Mouse (Mus musculus) heart, postnatal 36 days (tissue): ENCODE measurements around the gene Zfp354b. TPM values are rescaled to one million over a fixed set of nuclear protein-coding genes. Genes with fewer than 3 reads are reported as not detected.

Experiments
- DNase-seq, 2 experiments: peaks; one replicate each; pipeline ENCODE4 v3.0.0; 2021 to 2022
- intact Hi-C: fragments of 180-260 bp; cut with DNase I; formaldehyde crosslinking; loops from one replicate; pipeline ENCODE4 v1.15.1; 2025
- total RNA-seq, 2 experiments: library from RNA; stranded (reverse); gene quantifications; 2 replicates each; pipeline ENCODE4 v1.2.3; 2021

Gene Zfp354b
- total RNA-seq, result 1 to 10 TPM; 1.4 TPM

DNA sequence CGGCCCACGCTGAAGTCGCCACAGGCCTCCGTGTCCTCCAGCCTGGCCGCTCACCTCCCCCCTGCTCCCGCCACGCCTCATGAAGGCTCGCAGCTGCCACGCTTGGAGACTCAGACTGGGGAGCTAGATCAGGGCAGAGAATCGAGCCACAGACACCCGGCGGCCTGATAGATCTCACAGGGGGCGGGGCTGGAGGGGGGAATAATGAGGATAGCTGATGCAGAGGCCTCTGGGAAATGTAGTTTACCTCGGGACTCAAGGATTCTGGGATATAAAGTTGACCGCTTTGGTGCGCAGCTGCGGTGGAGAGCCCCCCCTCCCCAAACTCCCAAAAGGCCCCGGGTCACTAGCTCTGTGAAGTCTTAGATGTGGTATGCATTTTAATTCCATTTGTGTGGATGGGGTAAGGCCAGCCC, at the start of gene Zfp354b:
Gene Zfp354b (minus strand): TSS at position 183 of the 416 bp plus-strand sequence.
- intact Hi-C loops, result loop anchor here (2.0 to 5.0 kb wide), 3 partner anchors 104 to 331 kb away; partner anchors contain the start of genes BC049762, Clk4, Zfp354a and Zfp354c
- peak; percentile 69 to 73 for DNase-seq

DNA sequence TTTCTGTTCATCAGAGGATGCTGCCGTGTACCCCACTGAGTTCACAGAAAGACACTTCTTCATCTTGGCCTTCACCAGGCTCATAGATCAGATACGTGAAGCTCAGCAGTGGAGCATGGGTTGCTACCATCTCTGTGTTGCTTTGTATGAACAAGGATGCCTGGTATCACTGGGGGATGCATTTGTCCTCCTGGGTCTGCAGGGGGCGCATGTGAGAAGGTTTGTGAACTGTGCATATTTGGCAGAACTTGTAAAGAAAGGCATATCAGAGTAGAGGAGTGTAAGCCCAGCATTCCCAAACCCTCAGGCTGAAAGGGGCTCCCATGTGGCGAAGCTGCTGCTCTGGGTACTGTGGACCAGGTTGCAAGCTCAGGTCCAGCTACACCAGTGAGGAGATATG, 45.8 kb upstream of the Zfp354b start:
- intact Hi-C loops, result no loop called here

DNA sequence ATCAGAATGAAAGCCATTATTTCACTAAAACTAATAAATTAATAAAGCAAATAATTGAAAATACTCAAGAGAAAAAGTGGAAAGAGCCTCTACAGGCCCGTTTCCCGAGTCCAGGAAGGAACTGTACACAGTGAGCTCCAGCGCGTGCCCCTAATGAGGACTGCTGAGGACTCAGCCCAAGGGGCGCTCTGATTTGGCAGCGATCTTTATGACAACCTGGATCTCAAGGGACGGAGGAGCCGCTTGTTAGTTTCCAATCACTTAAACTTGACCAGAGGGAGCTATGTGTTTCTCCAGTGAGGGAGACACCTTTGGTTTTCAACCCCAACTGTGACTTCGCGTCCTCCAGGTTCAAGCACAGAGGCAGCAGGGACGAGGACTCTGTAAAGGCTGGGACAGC, 34.8 kb upstream of the Zfp354b start, which contains the start of gene Olfr1378:
Gene Olfr1378 (plus strand): TSS at position 301 of the 400 bp plus-strand sequence.
- intact Hi-C loops, result no loop called here
- no peak for DNase-seq

More for the DNA sequence above, 45.8 kb upstream of the Zfp354b start:
- DNase-seq, result no peak

DNA sequence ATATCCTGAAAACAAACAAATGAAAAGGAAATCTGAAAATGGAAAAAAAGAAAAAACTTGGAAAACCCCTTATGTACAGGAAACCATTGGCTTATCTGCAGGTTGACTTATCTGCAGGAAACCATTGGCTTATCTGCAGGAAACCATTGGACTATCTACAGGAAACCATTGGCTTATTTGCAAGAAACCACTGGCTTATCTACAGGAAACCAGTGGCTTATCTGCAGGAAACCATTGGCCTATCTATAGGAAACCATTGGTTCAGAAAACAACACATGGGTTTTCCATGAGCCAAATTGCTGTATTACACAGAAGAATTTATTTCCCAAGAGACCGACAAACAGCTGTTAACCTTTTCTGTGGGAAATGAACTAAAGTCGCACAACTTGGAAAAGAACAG, 33.5 kb upstream of the Zfp354b start:
- intact Hi-C loops, result no loop called here

DNA sequence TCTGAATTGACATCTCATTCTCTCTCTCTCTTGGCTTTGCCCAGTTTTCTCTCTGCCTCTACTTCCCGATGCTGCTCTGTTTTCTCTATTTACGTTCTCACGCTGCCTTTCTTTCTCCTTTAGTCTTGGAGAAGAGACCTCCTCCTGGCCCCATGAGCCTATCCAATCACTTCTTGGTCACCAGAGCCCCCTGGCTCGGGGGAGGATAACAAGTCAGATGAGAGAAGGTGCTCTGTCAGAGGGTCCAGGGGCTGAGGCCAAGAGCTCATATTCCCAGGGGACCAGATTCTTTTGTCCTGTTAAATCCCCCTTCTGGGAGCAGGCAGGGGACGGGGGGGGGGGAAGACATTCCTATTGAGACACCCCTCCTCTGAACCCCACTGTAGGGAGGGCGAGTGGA, 22.2 kb upstream of the Zfp354b start, which contains the start of gene Prop1:
Gene Prop1 (minus strand): TSS at position 101 of the 400 bp plus-strand sequence.
- intact Hi-C loops, result no loop called here

More for the DNA sequence above, 33.5 kb upstream of the Zfp354b start:
- no peak for DNase-seq

DNA sequence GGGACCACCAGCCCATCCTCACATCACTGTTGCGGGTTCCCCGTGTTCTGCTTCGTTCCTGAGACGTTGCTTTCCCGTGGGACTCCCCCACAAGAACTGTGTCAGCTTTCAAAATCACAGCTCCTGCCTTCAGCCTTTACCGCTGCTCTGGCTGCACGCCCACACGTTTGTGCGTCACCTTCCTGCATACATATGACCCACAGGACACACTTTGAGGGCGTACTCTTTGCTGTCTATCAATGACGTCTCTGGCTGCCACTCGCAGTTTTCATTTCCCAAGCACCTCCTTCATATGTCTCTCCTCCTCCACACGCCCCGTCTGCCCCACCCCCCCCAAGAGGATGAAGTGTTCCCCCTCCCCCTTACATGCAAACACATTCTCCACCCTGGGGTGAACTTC, 20.9 kb upstream of the Zfp354b start:
- DNase-seq, result no peak
- intact Hi-C loops, result no loop called here

More for the DNA sequence above, 22.2 kb upstream of the Zfp354b start, which contains the start of gene Prop1:
- DNase-seq, result no peak

DNA sequence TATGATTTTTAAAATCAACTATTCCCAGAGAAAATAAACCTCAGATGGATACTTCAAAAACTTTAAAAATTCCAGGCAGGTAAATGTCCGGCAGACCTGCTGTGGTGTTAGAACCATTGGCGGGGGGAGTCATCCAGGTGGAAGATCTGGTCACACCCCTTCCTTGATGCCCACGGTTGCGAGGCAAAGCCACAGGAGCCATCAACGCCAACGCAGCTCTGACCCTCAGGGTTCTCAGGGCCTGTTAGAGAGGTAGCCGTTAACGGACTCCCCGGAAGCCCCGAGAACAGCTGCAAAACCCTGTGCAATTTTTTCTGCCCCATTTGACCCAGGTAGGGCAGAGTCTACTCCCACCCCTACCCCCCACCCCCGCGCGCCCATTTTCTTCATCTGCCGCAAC, 12.1 kb upstream of the Zfp354b start, which contains the start of gene 4933414I15Rik:
Gene 4933414I15Rik (minus strand): TSS at position 260 of the 400 bp plus-strand sequence.
- intact Hi-C loops, result loop anchor here (5.0 kb wide), 1 partner anchor 589 kb away; no protein-coding TSS in a partner anchor
- DNase-seq, result no peak

DNA sequence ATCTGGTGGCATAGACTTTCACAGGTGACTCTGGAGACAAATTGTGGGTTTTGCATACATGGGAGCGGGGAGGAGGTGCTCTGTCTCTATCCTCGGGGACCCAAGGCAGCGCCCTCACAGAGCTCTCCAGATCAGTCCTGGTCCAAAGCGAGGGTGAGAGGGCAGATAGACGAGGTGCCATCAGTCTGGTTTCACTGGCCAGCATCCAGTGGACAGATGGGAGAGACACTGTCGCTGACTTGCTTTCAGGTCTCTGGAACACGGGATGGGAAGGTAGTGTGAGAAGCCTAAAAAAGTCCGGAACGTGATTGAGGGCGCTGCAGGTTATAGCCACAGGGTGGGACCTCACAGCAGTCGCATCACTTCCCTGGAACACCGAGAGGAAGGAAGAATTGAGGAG, 11.0 kb upstream of the Zfp354b start:
- no peak for DNase-seq
- intact Hi-C loops, result loop anchor here (5.0 kb wide), 1 partner anchor 590 kb away; no protein-coding TSS in a partner anchor

DNA sequence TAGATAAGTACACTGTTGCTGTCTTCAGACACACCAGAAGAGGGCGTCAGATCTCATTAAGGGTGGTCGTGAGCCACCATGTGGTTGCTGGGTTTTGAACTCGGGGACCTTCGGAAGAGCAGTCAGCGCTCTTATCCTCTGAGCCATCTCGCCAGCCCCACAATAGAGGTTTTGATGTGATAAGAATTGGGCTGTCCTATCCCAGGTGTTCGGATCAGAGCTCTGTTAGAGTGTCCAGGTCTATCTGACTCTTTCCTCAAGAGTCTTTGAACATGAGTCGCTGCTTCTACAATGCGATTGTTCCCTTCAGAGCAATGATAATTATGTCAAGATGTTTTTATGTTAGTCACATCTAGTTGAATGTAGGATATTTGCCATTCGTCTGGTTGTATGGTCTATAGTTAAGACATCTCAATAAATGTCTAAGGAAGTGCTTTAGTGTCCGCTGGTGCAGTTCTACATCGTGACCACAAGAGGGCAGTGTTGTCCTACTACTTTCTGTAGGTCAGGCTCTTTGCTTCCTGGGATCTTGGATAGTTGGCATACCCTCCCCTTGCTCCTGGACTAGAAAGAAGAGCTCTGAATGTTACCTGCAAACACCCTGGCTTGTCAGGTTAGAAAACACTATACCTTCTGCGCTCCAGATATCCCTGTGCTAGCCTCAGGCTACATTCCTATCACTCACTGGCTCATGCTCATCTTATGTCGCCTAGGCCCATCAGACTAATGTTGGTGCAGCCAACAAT, 8.4 kb upstream of the Zfp354b start:
- DNase-seq, result peak; percentile 5 to 12

DNA sequence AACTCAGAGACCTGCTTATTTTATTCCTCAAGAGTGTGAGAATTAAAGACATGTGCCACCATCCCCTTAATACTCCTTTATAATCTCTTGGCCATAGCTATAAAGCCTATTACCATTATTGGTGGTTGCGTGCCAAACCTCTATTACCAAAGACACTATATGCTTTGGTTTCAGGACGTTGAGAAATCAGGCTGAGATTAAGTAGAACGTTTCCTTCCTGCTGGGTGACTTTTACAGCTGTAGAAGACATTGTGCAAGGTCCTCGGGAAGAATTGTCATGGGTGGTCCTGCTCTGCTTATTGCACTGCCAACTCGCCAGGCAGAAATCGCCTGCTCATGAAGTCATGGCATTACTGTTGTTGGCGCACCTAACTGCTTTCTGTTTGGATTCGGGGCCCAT, 7.0 kb upstream of the Zfp354b start:
- DNase-seq, result no peak
- intact Hi-C loops, result no loop called here

More for the DNA sequence above, 8.4 kb upstream of the Zfp354b start:
- intact Hi-C loops, result loop anchor here (1.0 to 5.0 kb wide), 2 partner anchors 94 to 593 kb away; no protein-coding TSS in a partner anchor

DNA sequence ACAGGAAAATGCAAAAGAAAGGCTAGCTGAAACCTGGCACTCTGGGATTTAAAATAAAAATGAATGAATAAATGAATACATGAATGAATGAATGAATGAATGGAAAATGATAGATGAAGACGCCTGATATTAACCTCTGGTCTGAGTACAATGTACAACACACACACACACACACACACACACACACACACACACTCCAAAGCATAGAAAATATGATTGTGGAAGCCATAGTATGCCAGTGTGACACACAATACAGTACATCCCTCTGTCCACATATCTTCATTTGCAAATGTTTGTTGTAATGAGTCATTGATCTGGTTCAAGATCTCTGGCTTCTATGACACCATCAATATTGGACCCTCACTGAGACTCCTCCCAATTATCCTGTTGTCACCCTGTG, 607 bp upstream of the Zfp354b start:
- DNase-seq, result no peak
- intact Hi-C loops, result loop anchor here (5.0 kb wide), 2 partner anchors 105 to 330 kb away; partner anchors contain the start of genes BC049762, Clk4 and Zfp354c

DNA sequence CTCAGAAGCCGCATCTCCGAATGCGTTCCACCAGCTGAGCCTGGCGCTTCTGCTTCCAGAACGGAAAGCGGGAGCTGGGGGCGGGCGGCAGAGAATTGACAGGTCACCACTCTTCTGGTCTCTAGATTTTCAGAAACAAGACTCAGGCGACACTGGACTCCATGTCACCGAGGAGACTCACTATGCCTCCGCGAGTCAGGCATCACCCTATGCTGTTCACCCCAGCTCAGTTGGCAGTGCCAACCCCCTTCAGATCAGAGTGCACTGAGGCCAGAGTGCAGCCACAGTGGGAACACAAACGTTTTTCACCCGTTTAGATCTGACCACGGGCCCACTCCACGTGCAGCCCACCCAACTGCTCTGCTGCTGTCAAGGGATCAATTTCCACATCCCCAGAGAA, 412 bp downstream of the Zfp354b start:
- no peak for DNase-seq
- intact Hi-C loops, result loop anchor here (2.0 to 5.0 kb wide), 3 partner anchors 104 to 331 kb away; partner anchors contain the start of genes BC049762, Clk4, Zfp354a and Zfp354c

DNA sequence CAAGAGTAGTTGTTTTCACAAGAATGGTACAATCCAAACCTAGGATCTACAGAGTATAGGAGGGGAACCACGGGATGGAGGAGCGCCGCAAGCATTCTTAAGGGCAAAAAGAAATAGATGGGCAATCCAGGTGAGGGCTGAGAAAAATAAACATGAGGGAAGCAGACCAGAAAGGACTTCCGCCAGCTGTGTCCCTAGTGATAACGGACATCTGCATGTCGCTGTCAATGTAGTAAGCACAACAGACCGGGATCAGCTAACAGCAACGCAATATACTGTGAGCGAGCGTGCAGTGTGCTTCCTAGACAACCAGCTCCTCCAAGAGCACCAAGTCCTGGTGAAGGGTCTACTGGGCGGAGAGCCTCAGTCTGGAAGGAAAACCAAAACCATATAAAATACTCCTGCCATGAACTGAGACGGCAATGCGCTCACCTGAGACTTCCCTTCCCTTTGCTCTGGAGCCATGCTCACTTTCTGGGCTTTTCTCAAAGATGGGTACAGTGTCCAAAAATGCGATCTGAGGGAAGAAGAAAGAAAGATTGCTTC, 891 bp downstream of the Zfp354b start:
- intact Hi-C loops, result loop anchor here (2.0 to 5.0 kb wide), 3 partner anchors 103 to 332 kb away; partner anchors contain the start of genes BC049762, Clk4, Zfp354a and Zfp354c
- DNase-seq, result no peak

DNA sequence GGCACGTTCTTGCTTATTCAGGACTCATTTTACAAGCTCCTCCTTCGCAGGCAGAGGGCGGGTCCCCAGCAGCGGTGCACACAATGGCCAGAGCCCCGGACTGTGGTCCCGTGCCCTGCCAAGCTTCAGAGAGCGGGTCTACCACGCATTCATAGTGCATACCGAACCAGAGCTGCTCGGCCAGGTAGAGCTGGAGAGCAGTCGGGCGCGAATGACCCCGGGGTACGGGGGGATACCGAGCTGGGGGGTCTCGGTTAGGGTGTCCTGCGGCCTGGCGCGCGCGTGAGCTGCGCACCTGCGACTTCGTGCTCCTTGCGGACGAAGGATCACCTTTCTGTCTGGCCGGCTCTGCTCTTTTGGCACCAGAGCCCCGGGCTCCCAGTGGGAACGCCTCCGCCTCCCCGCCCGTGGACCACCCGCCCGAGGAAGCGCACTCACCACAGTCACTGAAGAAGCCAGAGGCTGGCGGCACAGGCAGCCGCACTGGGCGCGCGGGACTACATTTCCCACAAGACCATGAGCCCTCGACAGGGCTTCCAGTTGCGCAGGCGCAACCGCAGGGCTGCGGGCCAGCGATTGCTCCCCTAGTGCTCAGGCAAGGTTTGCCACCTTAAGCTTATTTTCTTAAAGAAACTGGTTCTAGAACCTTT, 15.6 kb downstream of the Zfp354b start, which contains the start of gene Zfp2:
Gene Zfp2 (minus strand): TSS at position 495 of the 650 bp plus-strand sequence.
- intact Hi-C loops, result loop anchor here (5.0 kb wide), 1 partner anchor 73 kb away; the partner anchor contains the start of gene Zfp879
- peak; percentile 87 to 88 for DNase-seq

DNA sequence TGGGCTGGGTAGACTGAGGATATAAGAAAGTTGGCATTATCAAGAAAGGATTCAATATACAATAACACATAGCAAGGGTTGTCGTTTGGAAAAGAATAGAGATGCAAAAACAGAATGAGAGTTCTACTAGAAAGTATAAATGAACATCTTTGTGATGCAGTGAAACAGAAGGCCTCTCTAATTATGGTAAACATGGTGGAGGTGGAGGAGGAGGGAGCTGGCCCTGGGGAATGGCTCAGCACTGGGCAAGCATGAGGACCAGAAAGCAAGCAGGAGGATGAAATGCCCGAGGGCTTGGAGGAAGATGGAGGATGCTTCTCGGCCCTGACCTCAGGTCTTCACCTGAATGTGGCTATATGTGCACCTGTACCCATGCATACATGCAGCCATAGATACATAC, 17.0 kb downstream of the Zfp354b start:
- DNase-seq, result no peak
- intact Hi-C loops, result no loop called here

DNA sequence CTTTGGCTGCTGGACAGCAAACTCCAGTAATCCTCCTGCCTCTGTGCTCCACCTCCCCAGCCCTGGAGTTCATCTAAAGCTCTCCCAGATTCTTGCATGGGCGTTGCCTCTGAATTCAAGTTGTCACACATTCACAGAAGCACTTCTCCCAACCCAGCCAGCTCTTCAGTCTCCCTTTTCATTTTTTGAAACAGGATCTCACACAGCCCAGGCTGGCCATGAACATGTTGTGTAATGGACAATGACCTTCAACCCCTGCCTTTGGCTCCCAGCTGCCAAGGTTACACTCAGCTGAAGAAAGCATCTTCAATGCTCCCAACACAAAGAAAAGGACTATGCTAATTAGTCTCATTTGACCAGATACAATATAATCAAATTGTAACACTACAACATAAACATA, 18.1 kb downstream of the Zfp354b start:
- intact Hi-C loops, result no loop called here
- no peak for DNase-seq

DNA sequence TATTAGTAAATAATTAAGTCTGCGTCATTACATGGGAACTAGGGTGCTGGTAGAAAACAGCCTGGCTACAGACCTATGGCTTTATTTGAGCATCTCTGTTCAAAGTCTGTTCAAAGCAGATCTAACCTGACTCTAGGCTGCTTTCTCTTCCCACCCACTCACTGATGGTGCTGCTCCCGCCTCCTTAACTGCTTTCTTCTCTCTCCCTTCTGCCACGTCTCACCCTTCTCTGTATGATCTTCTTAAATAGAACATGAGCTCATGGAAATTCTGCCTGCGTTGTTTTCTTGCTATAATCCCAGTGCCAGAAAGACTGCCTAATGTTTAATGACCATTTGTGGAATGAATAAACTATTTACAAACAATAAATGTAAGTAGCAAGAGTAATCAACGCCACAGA, 23.3 kb downstream of the Zfp354b start:
- no peak for DNase-seq
- intact Hi-C loops, result no loop called here

DNA sequence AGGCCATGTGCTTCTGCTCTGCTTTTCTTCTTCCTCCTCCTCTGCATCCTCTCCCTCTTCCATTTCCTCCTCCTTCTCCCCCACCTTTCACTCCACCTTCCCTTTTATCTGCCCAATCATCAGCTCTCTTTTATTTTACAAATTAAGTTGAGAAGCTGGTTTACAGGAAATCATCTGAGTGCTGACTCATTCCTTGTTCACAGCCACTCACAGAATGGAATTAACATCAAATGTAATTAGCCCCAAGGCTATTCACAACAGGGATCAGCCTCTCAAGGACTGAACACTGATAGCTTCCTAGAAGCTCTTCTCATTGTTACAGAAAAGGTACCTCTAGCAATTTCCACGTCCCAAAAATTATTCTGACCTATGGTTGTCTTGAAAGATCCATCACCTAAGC, 34.1 kb downstream of the Zfp354b start:
- no peak for DNase-seq
- intact Hi-C loops, result no loop called here

DNA sequence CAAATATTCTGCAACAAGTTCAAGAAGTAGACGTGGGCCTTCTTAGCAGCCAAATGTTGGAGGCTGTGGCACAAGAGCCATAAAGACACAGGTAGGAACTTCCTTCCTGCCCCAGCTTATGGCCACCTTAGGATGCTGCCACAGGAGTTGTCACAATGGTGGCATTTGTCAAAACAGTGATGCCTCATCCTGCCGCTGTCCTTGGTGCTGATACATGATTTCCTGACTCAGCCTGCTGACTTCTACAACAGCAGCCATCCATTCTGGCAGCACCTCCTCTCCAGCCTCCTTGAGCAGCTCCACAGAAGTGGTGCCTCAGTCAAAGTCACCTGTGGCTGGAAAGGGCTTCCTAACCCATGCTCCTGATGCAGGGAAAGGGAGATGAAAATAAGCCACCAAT, 39.0 kb downstream of the Zfp354b start:
- intact Hi-C loops, result no loop called here
- DNase-seq, result no peak

DNA sequence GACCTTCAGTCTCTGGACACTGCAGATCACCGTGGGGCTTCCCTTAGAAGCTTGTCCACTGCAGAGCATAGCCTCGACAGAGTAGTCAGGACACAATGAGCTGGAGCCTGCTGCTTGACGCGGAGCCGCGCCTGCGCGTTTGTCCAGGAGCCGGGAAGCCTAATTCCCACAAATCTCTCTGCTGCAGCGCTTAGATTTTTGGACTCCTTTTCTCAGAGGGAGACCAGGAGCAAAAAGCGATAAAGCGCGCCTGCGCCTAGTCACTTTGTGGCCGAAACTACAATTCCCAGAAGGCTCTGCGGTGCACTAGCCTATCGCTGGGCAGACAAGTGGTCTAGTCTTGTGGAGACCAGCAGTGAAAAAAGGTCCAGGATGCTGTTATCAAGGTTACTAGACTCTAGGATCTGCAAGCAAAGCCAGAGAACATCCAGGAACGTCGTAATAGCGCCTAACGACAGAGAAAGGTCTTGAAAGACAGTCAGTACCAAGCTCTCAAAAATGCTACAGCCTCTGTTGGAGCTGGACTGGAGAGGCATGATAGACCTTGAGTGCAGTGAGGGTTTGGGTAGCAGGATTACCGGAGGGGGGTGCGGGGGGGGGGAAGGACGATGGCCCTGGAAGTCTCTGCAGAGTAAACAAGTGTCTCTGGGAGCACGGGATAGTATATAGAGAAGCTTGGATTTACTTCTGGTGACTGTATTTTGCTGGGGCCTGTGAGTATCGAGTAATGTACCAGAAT, 43.9 kb downstream of the Zfp354b start, which contains the start of gene Zfp454:
Gene Zfp454 (minus strand): TSS at position 262 of the 739 bp plus-strand sequence.
- peak; percentile 82 for DNase-seq
- intact Hi-C loops, result no loop called here
